Mouse (Mus musculus): Measurements from ENCODE around the gene Plk4. TPM values are rescaled to one million over a fixed set of nuclear protein-coding genes. Genes with fewer than 3 reads are reported as not detected.

Gene Plk4
- 10.9 TPM for polyA plus RNA-seq (2017; shearing (Covaris generic))

GRCm38 (mm10) chr3:40799530-40800372, at the start of gene Plk4:
Gene Plk4, plus strand, starts transcription at chr3:40800019.

DNA sequence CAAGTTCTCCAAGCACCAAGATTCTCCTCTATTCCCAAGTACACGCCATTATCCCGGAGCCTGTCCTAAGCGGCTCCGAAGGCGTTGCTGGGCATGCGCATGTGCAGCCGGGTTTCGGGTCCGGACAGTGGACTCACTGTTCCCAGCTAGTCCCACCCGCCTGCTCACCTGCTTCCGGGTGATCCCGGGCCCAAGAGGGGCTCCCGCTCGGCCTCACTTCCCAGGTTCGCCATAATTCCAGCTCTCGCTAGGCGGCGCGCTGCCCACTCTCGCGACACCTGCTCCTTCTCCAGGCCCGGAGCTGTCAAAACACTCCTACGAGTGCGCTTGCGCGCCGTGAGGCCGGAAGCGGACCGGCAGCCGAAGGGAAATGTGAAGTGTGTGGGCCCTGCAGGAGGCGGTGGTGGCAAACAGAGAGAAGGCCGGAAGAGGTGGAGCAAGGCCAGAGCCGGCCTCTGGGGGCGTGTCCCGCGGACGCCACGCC, 46.7 kb downstream of the Plk4 start, which contains the start of gene Mfsd8:
Gene Mfsd8, minus strand, starts transcription at position 414 of the 484 bp plus-strand sequence.

DNA sequence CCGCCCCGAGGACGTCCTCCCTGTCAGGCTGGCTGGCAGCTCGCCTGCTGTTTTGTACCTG, 47.0 kb downstream of the Plk4 start, which contains the start of gene Abhd18:
Gene Abhd18, plus strand, starts transcription at position 14 of the 61 bp plus-strand sequence.

Other genes starting within 250 kb of the Plk4 start
- not detected for gene Slc25a31, start 91.2 kb upstream of the Plk4 start, polyA plus RNA-seq (2017; shearing (Covaris generic))
- gene Hspa4l, start 55.5 kb upstream of the Plk4 start, polyA plus RNA-seq (2017; shearing (Covaris generic)): 31.4 TPM
- 23.2 TPM for gene Mfsd8, start 46.9 kb downstream of the Plk4 start, polyA plus RNA-seq (2017; shearing (Covaris generic))
- gene Abhd18, start 47.0 kb downstream of the Plk4 start, polyA plus RNA-seq (2017; shearing (Covaris generic)): 21.5 TPM
- 0.73 TPM for gene 1700034I23Rik, start 102.5 kb downstream of the Plk4 start, polyA plus RNA-seq (2017; shearing (Covaris generic))
- gene Larp1b, start 149.8 kb downstream of the Plk4 start, polyA plus RNA-seq (2017; shearing (Covaris generic)): 17.6 TPM